Mouse (Mus musculus) stomach, postnatal 0 days (tissue): Measurements from ENCODE around the gene Flt3.

Experiments used
- CTCF ChIP-seq: IDR thresholded peaks from 2 replicates; pipeline ENCODE4 v1.5.1; 2016; ENCODE audit warnings: antibody characterized with exemption, low read depth, mild to moderate bottlenecking, moderate library complexity
- EP300 ChIP-seq: optimal IDR thresholded peaks from 2 replicates; pipeline ENCODE3; 2016; ENCODE audit warnings: antibody characterized with exemption

GRCm38 (mm10) chr5:147430936-147431839 is 30.9 kb upstream of the Flt3 start:
- TF ChIP-seq CTCF = no peak
- no peak for TF ChIP-seq EP300
